Mouse (Mus musculus): Measurements from ENCODE around the gene Rhoa.

Rhoa gene

GRCm38 (mm10) chr9:108340258-108341138 is 34.6 kb downstream of the Rhoa start:
- no peak for DNase-seq (ENCODE audit: low spot score in 2 of 2)

GRCm38 (mm10) chr9:108341139-108341475 is 35.2 kb downstream of the Rhoa start:
- no peak for DNase-seq (ENCODE audit: low spot score in 2 of 2)

GRCm38 (mm10) chr9:108341801-108342200 is 35.9 kb downstream of the Rhoa start:
- no peak for DNase-seq (ENCODE audit: low spot score in 2 of 2)

GRCm38 (mm10) chr9:108342301-108342831 is 36.4 kb downstream of the Rhoa start:
- no peak for DNase-seq (ENCODE audit: low spot score in 2 of 2)

- DNase-seq (ENCODE audit: low spot score in 2 of 2), result no peak
Measured at GRCm38 (mm10) chr9:108343331-108343730, 37.4 kb downstream of the Rhoa start.

- no peak for DNase-seq (ENCODE audit: low spot score in 2 of 2)
Measured at GRCm38 (mm10) chr9:108343835-108344234, 37.9 kb downstream of the Rhoa start.

GRCm38 (mm10) chr9:108344471-108344870 is 38.5 kb downstream of the Rhoa start:
- no peak for DNase-seq (ENCODE audit: low spot score in 2 of 2)

- no peak for DNase-seq (ENCODE audit: low spot score in 2 of 2)
Measured at GRCm38 (mm10) chr9:108347024-108347423, 41.1 kb downstream of the Rhoa start.

- DNase-seq (ENCODE audit: low spot score in 2 of 2), result peak; percentile 83 to 85
Measured at GRCm38 (mm10) chr9:108347540-108348289, 41.8 kb downstream of the Rhoa start, which contains the start of gene Usp4. TSS of gene Usp4 (plus strand) at chr9:108347853.

- no peak for DNase-seq (ENCODE audit: low spot score in 2 of 2)
Measured at GRCm38 (mm10) chr9:108348290-108348680, 42.4 kb downstream of the Rhoa start.

- no peak for DNase-seq (ENCODE audit: low spot score in 2 of 2)
Measured at GRCm38 (mm10) chr9:108349727-108350126, 43.8 kb downstream of the Rhoa start.

- no peak for DNase-seq (ENCODE audit: low spot score in 2 of 2)
Measured at GRCm38 (mm10) chr9:108378234-108378633, 72.3 kb downstream of the Rhoa start.

- no peak for DNase-seq (ENCODE audit: low spot score in 2 of 2)
Measured at GRCm38 (mm10) chr9:108378736-108379135, 72.8 kb downstream of the Rhoa start.

GRCm38 (mm10) chr9:108379294-108379693 is 73.4 kb downstream of the Rhoa start:
- no peak for DNase-seq (ENCODE audit: low spot score in 2 of 2)

GRCm38 (mm10) chr9:108381382-108381781 is 75.5 kb downstream of the Rhoa start:
- DNase-seq (ENCODE audit: low spot score in 2 of 2), result no peak

- DNase-seq (ENCODE audit: low spot score in 2 of 2), result no peak
Measured at GRCm38 (mm10) chr9:108385006-108385405, 79.1 kb downstream of the Rhoa start.

GRCm38 (mm10) chr9:108386816-108387215 is 80.9 kb downstream of the Rhoa start:
- no peak for DNase-seq (ENCODE audit: low spot score in 2 of 2)

Measured in urinary bladder, postnatal 36 days (tissue).